Mouse (Mus musculus) embryonic facial prominence, embryonic 11.5 days (tissue): ENCODE measurements around the gene Rdx. TPM values are rescaled to one million over a fixed set of nuclear protein-coding genes. Genes with fewer than 3 reads are reported as not detected.

Experiments
- ATAC-seq: fragments of 200-750 bp; cut with Nextera tagmentation; replicated peaks from 2 replicates; pipeline ENCODE4 v1.8.0; 2017; ENCODE audit warnings: low read depth; ENCODE audit not compliant: insufficient number of reproducible peaks, low FRiP score, low TSS enrichment
- DNase-seq: peaks from one replicate; pipeline ENCODE4 v3.0.0-alpha.2; 2015; ENCODE audit warnings: low spot score
- H3K27ac ChIP-seq: fragments of 300-500 bp; sonication (generic); replicated peaks from 2 replicates; pipeline ENCODE4 v1.5.1; 2014; ENCODE audit warnings: mild to moderate bottlenecking, low read depth, low read length, control low read depth
- H3K27me3 ChIP-seq: fragments of 300-500 bp; sonication (generic); 2 replicates; pipeline ENCODE4 v1.6.1; 2014; ENCODE audit warnings: mild to moderate bottlenecking, low read length, moderate library complexity, mixed read lengths; ENCODE audit not compliant: control insufficient read depth, insufficient read depth
- H3K36me3 ChIP-seq: fragments of 300-500 bp; sonication (generic); replicated peaks from 2 replicates; pipeline ENCODE4 v1.6.1; 2014; ENCODE audit warnings: low read depth, mild to moderate bottlenecking, low read length, moderate library complexity, mixed read lengths; ENCODE audit not compliant: control insufficient read depth, insufficient read depth
- H3K4me1 ChIP-seq: fragments of 300-500 bp; sonication (generic); 2 replicates; pipeline ENCODE4 v1.6.1; 2014; ENCODE audit warnings: low read length, mixed read lengths; ENCODE audit not compliant: control insufficient read depth, insufficient read depth
- H3K4me2 ChIP-seq: fragments of 300-500 bp; sonication (generic); 2 replicates; pipeline ENCODE4 v1.6.1; 2014; ENCODE audit warnings: low read depth, mild to moderate bottlenecking, control low read depth, low read length, moderate library complexity
- H3K4me3 ChIP-seq: fragments of 300-500 bp; sonication (generic); 2 replicates; pipeline ENCODE4 v1.5.1; 2014; ENCODE audit warnings: low read depth, low read length, control low read depth
- H3K9ac ChIP-seq: fragments of 300-500 bp; sonication (generic); replicated peaks from 2 replicates; pipeline ENCODE4 v1.6.1; 2014; ENCODE audit warnings: mild to moderate bottlenecking, control low read depth, low read length
- H3K9me3 ChIP-seq: fragments of 300-500 bp; sonication (generic); replicated peaks from 2 replicates; pipeline ENCODE4 v1.6.1; 2016; ENCODE audit warnings: mild to moderate bottlenecking, low read length, inconsistent platforms, mixed read lengths; ENCODE audit not compliant: control insufficient read depth
- WGBS: fragments of 180-500 bp; shearing (Covaris S2); extraction: QIAGEN DNeasy Blood & Tissue Kit; methylation state at CpG from one replicate; pipeline ENCODE4 v1.1.7; 2014; 5-methylcytosine and 5-hydroxymethylcytosine counted together
- polyA plus RNA-seq: library from polyadenylated mRNA; unstranded; fragments of >200 nt; fragmentation: Nextera tagmentation; extraction: Ambion mirVana; gene quantifications from 2 replicates; pipeline ENCODE4 v1.2.1, GENCODE M21; 2014

Gene Rdx
- polyA plus RNA-seq, 1 experiment from 2014 or later = 232 TPM

GRCm38 (mm10) chr9:52047821-52048649, 1.1 kb downstream of the Rdx start:
- Histone ChIP-seq H3K4me1 (no peaks in the 10 kb centered on the region; the same call in 1 of the 2 replicates), H3K27me3 (no peaks in the 10 kb centered on the region), H3K36me3 (no peaks in the 10 kb centered on the region), H3K4me3 (peak overlapping the region; percentile 96), H3K9ac (peak overlapping the region; percentile 99), H3K4me2 (peak overlapping the region; percentile 58), H3K9me3 (no peaks in the 10 kb centered on the region), H3K27ac (peak overlapping the region; percentile 98)
- DNase-seq (peak; percentile 86), ATAC-seq (peak; percentile 90)
- under 1% methylated on average over 81 of the region's 118 CpGs for WGBS

DNA sequence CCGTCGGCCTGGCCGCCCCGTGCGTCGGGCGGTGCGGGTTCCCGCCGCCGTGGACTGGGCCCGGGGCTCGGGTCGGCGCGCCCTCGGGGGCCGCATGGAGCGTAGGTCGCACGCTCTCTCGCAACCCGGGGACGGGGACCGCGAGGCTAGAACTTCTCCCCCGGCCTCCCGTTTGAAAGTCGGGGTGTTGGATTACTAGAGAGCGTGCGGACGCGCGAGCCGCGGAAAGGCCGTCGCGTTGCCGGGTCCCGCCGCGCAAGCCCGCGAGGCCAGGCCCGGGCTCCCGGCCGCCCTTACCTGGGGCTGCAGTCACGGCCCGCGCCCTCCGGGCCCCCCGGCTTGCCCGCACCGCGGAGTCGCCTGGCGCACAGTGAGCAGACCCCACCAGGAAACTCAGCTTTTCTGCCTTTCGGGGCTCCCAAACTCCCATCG, 1.7 kb downstream of the Rdx start:
- Histone ChIP-seq H3K36me3 (no peaks in the 10 kb centered on the region), H3K27me3 (no peaks in the 10 kb centered on the region), H3K4me3 (peak overlapping the region; percentile 96), H3K4me2 (peak overlapping the region; percentile 58), H3K27ac (peak overlapping the region; percentile 98), H3K4me1 (no peaks in the 10 kb centered on the region; the same call in 1 of the 2 replicates), H3K9ac (peak overlapping the region; percentile 99), H3K9me3 (no peaks in the 10 kb centered on the region)
- WGBS = under 1% methylated on average over 50 of the region's 60 CpGs
- ATAC-seq (0 out of 2 replicates have a peak, but pooled peaks have one; percentile 22), DNase-seq (peak; percentile 54)

GRCm38 (mm10) chr9:52049605-52050004, 2.6 kb downstream of the Rdx start:
- ATAC-seq = no peak
- H3K27ac ChIP-seq = no peak overlapping the region
- under 1% methylated on average over 3 of the region's 3 CpGs for WGBS

GRCm38 (mm10) chr9:52050361-52050760, 3.4 kb downstream of the Rdx start:
- Histone ChIP-seq H3K9me3 (no peaks in the 10 kb centered on the region), H3K27ac (no peak overlapping the region), H3K27me3 (no peaks in the 10 kb centered on the region), H3K36me3 (no peaks in the 10 kb centered on the region), H3K4me2 (peak overlapping the region; percentile 27; the same call in 1 of the 2 replicates), H3K4me1 (no peaks in the 10 kb centered on the region; the same call in 1 of the 2 replicates), H3K9ac (no peak overlapping the region), H3K4me3 (peak overlapping the region; percentile 10; the same call in 1 of the 2 replicates)
- 48% methylated on average over 2 of the region's 2 CpGs for WGBS
- DNase-seq (no peak), ATAC-seq (no peak)

More at GRCm38 (mm10) chr9:52049605-52050004, 2.6 kb downstream of the Rdx start:
- Histone ChIP-seq H3K4me2 (peak overlapping the region; percentile 58), H3K9ac (peak overlapping the region; percentile 41; the same call in 1 of the 2 replicates), H3K4me1 (no peaks in the 10 kb centered on the region; the same call in 1 of the 2 replicates), H3K36me3 (no peaks in the 10 kb centered on the region), H3K9me3 (no peaks in the 10 kb centered on the region), H3K4me3 (peak overlapping the region; percentile 96), H3K27me3 (no peaks in the 10 kb centered on the region)
- DNase-seq = no peak

GRCm38 (mm10) chr9:52052221-52052620, 5.2 kb downstream of the Rdx start:
- ATAC-seq (no peak), DNase-seq (no peak)
- 41% methylated on average over 1 of the region's 1 CpGs for WGBS

DNA sequence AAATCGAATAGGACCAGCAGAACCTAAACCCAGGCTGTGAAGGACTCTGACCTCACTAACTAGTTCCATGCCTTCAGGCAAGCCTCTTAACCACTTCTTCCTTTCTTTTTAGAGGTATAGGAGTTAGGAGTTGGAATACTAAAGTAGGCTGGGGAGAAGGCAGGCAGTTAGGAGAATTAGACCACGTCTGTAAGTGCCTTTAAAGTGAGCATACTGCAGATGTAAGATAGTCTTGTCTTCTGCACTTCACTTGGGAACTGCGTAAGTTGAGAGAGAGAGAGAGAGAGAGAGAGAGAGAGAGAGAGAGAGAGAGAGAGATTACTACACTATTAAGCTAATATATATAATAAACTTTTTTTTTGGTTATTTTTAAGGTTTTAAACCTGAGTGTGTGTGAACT, 8.3 kb downstream of the Rdx start:
- Histone ChIP-seq H3K9me3 (no peaks in the 10 kb centered on the region), H3K4me1 (no peaks in the 10 kb centered on the region; the same call in 1 of the 2 replicates), H3K27me3 (no peaks in the 10 kb centered on the region), H3K27ac (no peak overlapping the region), H3K4me3 (no peak overlapping the region), H3K9ac (no peak overlapping the region), H3K4me2 (no peak overlapping the region), H3K36me3 (no peaks in the 10 kb centered on the region)
- no peak for DNase-seq
- ATAC-seq = no peak
- 61% methylated on average over 3 of the region's 3 CpGs for WGBS

More at GRCm38 (mm10) chr9:52052221-52052620, 5.2 kb downstream of the Rdx start:
- Histone ChIP-seq H3K36me3 (no peaks in the 10 kb centered on the region), H3K9ac (no peak overlapping the region), H3K27ac (no peak overlapping the region), H3K9me3 (no peaks in the 10 kb centered on the region), H3K4me2 (no peak overlapping the region), H3K4me1 (no peaks in the 10 kb centered on the region; the same call in 1 of the 2 replicates), H3K4me3 (no peak overlapping the region), H3K27me3 (no peaks in the 10 kb centered on the region)

DNA sequence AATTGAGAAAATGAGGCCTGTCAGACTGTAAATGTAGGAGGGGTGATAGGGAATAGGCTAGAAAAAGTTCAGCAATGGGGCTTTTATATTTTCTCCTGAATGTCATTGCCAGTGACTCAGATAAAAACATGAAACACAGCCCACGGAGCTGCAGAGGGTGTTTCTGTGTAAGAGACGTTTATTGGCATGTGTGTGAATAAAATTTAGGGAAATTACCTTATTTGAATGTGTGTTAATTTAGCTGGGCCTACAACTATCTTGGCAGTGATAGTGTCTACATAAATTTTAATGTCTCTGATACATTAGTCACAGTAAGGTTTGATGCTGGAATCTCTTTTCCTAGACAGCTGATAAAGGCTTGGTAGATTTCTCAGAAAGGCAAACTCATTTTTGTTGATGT, 12.8 kb downstream of the Rdx start:
- no peaks in the 10 kb centered on the region for H3K9me3 ChIP-seq
- no peaks in the 10 kb centered on the region for H3K4me1 ChIP-seq
- H3K36me3 ChIP-seq = peaks cover 6% of the 10 kb centered on the region
- no peak for DNase-seq
- H3K4me2 ChIP-seq = no peak overlapping the region
- whole genome bisulfite sequencing = 82% methylated on average over 2 of the region's 2 CpGs
- H3K27me3 ChIP-seq = no peaks in the 10 kb centered on the region
- H3K27ac ChIP-seq = no peak overlapping the region
- H3K4me3 ChIP-seq = no peak overlapping the region
- ATAC-seq = no peak
- H3K9ac ChIP-seq = no peak overlapping the region

DNA sequence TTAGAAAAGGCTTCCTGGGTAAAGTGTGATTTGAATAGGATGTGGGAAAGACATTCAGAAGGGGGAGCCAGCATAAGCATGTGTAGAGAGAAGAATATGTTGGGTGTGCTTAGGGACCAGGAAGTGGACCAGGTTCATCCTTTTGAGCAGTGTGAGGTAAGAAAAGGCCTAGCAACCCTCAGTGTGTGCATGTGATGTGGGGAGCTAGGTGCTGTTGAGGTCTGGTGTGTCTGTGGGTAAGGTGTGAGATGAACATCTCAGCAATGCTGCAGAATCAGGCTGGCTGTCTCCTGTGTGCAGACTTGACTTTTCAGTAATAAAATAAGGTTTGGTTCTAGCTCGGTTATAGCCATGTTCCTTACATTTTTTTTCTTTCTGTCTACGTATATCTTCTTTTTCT, 23.1 kb downstream of the Rdx start:
- ATAC-seq = no peak
- Histone ChIP-seq H3K4me3 (no peak overlapping the region), H3K36me3 (peaks cover 3% of the 10 kb centered on the region), H3K27ac (no peak overlapping the region), H3K4me1 (no peaks in the 10 kb centered on the region), H3K27me3 (no peaks in the 10 kb centered on the region), H3K4me2 (no peak overlapping the region), H3K9ac (no peak overlapping the region), H3K9me3 (no peaks in the 10 kb centered on the region)
- no peak for DNase-seq
- 87% methylated on average over 2 of the region's 2 CpGs for WGBS
